Mouse (Mus musculus): Measurements from ENCODE around the gene Cdkl3. TPM values are rescaled to one million over a fixed set of nuclear protein-coding genes. Genes with fewer than 3 reads are reported as not detected.

Gene Cdkl3
- polyA plus RNA-seq, 1 experiment from 2014 or later: 28.8 TPM

DNA sequence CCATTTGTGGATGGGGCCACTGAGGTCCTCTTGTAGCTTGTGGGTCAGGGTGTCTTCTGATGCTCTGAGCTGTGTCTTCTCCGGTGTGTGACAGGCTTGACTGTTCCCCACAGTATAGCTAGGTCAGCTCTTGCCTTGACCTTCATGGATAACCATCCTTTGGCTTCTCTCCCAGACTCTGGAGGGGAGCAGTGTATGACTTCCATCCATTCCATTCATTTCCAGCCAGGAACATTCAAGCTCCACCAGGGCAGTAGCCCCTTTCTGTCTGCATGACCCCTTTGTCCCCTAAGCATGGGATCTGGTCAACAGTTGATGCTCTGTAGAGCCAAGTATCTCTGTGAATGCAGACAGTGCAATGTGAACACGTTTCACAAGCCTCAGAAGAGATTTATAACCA lies 93.6 kb downstream of the Cdkl3 start:
- Histone ChIP-seq H3K27ac (replicated peaks; ENCODE audit: low read depth, low read length) (peak overlapping the region; percentile 100), H3K4me1 (ENCODE audit: control insufficient read depth, insufficient read depth, low read length) (peaks cover 29% of the 10 kb centered on the region), H3K27me3 (ENCODE audit: control insufficient read depth, insufficient read depth, low read length) (no peaks in the 10 kb centered on the region), H3K4me3 (replicated peaks; ENCODE audit: low read depth, low read length) (peak overlapping the region; percentile 98; the same call in 1 of the 2 replicates), H3K9ac (replicated peaks; ENCODE audit: low read length) (peak overlapping the region; percentile 64; the same call in 1 of the 2 replicates), H3K9me3 (ENCODE audit: control insufficient read depth, low read length) (no peaks in the 10 kb centered on the region), H3K36me3 (ENCODE audit: control insufficient read depth, insufficient read depth, low read length) (0 out of 2 replicates have a peak, but pooled peaks cover 4% of the 10 kb centered on the region), H3K4me2 (ENCODE audit: low read length) (peak overlapping the region; percentile 78)
- ATAC-seq (ENCODE audit: low FRiP score, low TSS enrichment): no peak
- 81% methylated on average over 2 of the region's 2 CpGs for WGBS
- DNase-seq: no peak

DNA sequence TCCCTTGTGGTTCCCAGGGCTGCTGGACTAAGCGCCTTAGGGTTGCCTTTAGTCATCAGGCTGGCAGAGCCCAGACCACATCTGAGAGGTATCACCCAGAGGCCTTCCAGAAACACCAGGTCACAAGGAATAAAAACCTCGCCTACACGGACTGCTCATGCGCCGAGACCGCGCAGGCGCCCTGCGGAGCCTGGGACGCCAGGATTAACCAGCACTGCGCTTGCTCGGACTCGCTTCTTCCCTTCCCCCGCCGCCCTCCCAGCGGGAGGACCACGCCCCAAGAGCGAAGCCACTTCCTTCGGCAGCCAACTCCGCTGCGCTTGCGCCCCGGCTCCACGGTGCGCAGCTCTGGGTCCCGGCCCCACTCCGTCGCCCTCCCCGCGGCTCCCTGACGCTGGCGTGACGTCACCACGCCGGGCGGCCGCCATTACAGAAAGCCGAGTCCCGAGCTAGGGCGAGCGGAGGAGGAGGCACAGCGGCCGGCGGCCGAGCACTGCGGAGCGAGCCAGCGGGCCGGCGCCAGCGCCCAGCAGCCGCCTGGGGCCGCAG lies 94.5 kb downstream of the Cdkl3 start, which contains the start of gene Ppp2ca:
Ppp2ca (plus strand) TSS at position 284 of the 549 bp plus-strand sequence.
- Histone ChIP-seq H3K4me1 (ENCODE audit: control insufficient read depth, insufficient read depth, low read length) (peaks cover 34% of the 10 kb centered on the region), H3K27me3 (ENCODE audit: control insufficient read depth, insufficient read depth, low read length) (no peaks in the 10 kb centered on the region), H3K27ac (replicated peaks; ENCODE audit: low read depth, low read length) (peak within 1 kb of the TSS; percentile 100), H3K9ac (replicated peaks; ENCODE audit: low read length) (peak within 1 kb of the TSS; percentile 99), H3K4me3 (replicated peaks; ENCODE audit: low read depth, low read length) (peak within 1 kb of the TSS; percentile 98), H3K4me2 (ENCODE audit: low read length) (peak within 1 kb of the TSS; percentile 95), H3K9me3 (ENCODE audit: control insufficient read depth, low read length) (no peaks in the 10 kb centered on the region), H3K36me3 (ENCODE audit: control insufficient read depth, insufficient read depth, low read length) (0 out of 2 replicates have a peak, but pooled peaks cover 4% of the 10 kb centered on the region)
- ATAC-seq (ENCODE audit: low FRiP score, low TSS enrichment): peak; percentile 98
- under 1% methylated on average over 53 of the region's 53 CpGs for WGBS
- peak; percentile 100 for DNase-seq

DNA sequence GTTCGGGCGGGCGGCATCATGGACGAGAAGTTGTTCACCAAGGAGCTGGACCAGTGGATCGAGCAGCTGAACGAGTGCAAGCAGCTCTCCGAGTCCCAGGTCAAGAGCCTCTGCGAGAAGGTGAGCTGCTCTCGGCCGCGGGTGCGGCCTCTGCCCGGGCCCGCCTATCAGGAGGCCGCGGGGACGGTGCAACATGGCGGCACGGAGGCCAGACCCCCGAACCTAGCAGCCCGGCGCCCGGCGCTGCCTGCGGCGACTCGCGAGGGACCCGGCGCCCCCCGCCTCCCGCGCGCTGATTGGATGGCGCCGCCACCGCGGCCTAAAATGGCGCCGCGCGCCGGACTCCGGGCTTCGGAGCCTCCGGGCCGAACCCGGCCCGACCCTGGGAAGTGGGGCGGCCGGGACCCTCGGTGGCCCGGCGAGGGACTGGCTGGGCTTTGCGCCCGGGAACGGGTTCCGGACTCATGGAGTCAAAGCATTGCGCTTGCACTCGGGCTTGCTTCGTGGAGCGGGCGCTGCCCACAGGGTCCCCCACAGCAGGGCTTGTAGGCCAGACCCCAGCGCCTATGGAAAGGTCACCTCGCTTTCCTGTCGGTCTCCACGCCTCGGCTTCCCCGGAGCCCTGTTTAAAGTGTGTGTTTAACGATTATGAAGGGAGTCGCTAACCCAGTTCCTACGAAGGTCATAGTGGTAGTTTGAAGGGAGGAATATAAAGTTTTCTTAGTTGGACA lies 95.2 kb downstream of the Cdkl3 start:
- Histone ChIP-seq H3K9ac (replicated peaks; ENCODE audit: low read length) (peak overlapping the region; percentile 99), H3K4me2 (ENCODE audit: low read length) (peak overlapping the region; percentile 95), H3K36me3 (ENCODE audit: control insufficient read depth, insufficient read depth, low read length) (0 out of 2 replicates have a peak, but pooled peaks cover 4% of the 10 kb centered on the region), H3K9me3 (ENCODE audit: control insufficient read depth, low read length) (no peaks in the 10 kb centered on the region), H3K4me3 (replicated peaks; ENCODE audit: low read depth, low read length) (peak overlapping the region; percentile 98), H3K27me3 (ENCODE audit: control insufficient read depth, insufficient read depth, low read length) (no peaks in the 10 kb centered on the region), H3K4me1 (ENCODE audit: control insufficient read depth, insufficient read depth, low read length) (peaks cover 34% of the 10 kb centered on the region), H3K27ac (replicated peaks; ENCODE audit: low read depth, low read length) (peak overlapping the region; percentile 100)
- peak; percentile 85 for ATAC-seq (ENCODE audit: low FRiP score, low TSS enrichment)
- WGBS: under 1% methylated on average over 72 of the region's 72 CpGs
- DNase-seq: peak; percentile 92

GRCm38 (mm10) chr11:52099771-52100219 lies 95.8 kb downstream of the Cdkl3 start:
- Histone ChIP-seq H3K9me3 (ENCODE audit: control insufficient read depth, low read length) (no peaks in the 10 kb centered on the region), H3K27ac (replicated peaks; ENCODE audit: low read depth, low read length) (no peak overlapping the region), H3K27me3 (ENCODE audit: control insufficient read depth, insufficient read depth, low read length) (no peaks in the 10 kb centered on the region), H3K9ac (replicated peaks; ENCODE audit: low read length) (peak overlapping the region; percentile 99), H3K36me3 (ENCODE audit: control insufficient read depth, insufficient read depth, low read length) (0 out of 2 replicates have a peak, but pooled peaks cover 4% of the 10 kb centered on the region), H3K4me1 (ENCODE audit: control insufficient read depth, insufficient read depth, low read length) (peaks cover 34% of the 10 kb centered on the region), H3K4me2 (ENCODE audit: low read length) (peak overlapping the region; percentile 95), H3K4me3 (replicated peaks; ENCODE audit: low read depth, low read length) (peak overlapping the region; percentile 98)
- WGBS: 6% methylated on average over 7 of the region's 7 CpGs
- no peak for ATAC-seq (ENCODE audit: low FRiP score, low TSS enrichment)
- DNase-seq: peak; percentile 8

DNA sequence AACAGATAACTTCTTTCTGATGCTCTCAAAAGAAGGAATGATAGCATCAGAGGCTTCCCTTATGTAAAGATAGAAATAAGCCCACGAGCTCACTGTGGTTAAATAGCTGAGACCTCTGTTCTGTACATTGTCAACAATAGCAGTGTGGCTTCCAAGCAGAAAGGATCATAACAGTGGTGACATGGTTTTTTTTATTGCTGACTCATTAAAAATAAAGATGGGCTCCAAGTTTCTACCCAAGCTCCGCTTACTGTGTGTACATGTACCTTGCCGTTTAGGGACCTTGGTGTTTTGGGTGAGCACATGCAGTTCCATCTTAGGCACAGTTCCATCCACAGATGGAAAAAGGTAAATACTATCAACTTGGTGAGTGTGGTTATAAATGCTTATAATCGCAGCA lies 99.0 kb downstream of the Cdkl3 start:
- Histone ChIP-seq H3K9me3 (ENCODE audit: control insufficient read depth, low read length) (no peaks in the 10 kb centered on the region), H3K4me1 (ENCODE audit: control insufficient read depth, insufficient read depth, low read length) (peaks cover 31% of the 10 kb centered on the region)

DNA sequence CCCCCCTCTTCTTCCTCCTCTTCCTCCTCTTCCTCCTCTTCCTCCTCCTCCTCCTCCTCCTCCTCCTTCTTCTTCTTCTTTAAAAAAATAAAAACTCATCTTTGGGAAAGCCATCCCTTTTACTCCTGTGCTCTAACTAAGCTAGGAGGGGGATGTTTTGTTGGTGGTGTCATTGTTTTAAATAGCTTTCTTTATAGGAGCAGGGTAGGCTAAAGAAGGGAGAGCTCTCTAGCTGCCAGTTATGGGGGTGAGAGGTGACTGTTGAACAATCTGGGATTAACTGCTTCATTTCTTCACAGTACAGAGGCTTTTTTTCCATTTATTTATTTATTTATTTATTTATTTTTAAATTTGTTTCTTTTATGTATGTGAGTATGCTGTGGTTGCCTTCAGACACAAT lies 101.5 kb downstream of the Cdkl3 start:
- Histone ChIP-seq H3K4me1 (ENCODE audit: control insufficient read depth, insufficient read depth, low read length) (peaks cover 20% of the 10 kb centered on the region), H3K9ac (replicated peaks; ENCODE audit: low read length) (no peak overlapping the region), H3K36me3 (ENCODE audit: control insufficient read depth, insufficient read depth, low read length) (0 out of 2 replicates have a peak, but pooled peaks cover 2% of the 10 kb centered on the region), H3K27ac (replicated peaks; ENCODE audit: low read depth, low read length) (no peak overlapping the region), H3K4me3 (replicated peaks; ENCODE audit: low read depth, low read length) (no peak overlapping the region), H3K27me3 (ENCODE audit: control insufficient read depth, insufficient read depth, low read length) (no peaks in the 10 kb centered on the region), H3K4me2 (ENCODE audit: low read length) (no peak overlapping the region), H3K9me3 (ENCODE audit: control insufficient read depth, low read length) (no peaks in the 10 kb centered on the region)
- ATAC-seq (ENCODE audit: low FRiP score, low TSS enrichment): no peak
- no peak for DNase-seq

More for the DNA sequence above, 99.0 kb downstream of the Cdkl3 start:
- H3K4me3 ChIP-seq (replicated peaks; ENCODE audit: low read depth, low read length): no peak overlapping the region
- DNase-seq (no peak), ATAC-seq (ENCODE audit: low FRiP score, low TSS enrichment) (no peak)
- H3K9ac ChIP-seq (replicated peaks; ENCODE audit: low read length): no peak overlapping the region
- H3K4me2 ChIP-seq (ENCODE audit: low read length): no peak overlapping the region
- H3K27ac ChIP-seq (replicated peaks; ENCODE audit: low read depth, low read length): no peak overlapping the region
- 0 out of 2 replicates have a peak, but pooled peaks cover 4% of the 10 kb centered on the region for H3K36me3 ChIP-seq (ENCODE audit: control insufficient read depth, insufficient read depth, low read length)
- no peaks in the 10 kb centered on the region for H3K27me3 ChIP-seq (ENCODE audit: control insufficient read depth, insufficient read depth, low read length)
- WGBS: 88% methylated on average over 4 of the region's 4 CpGs

DNA sequence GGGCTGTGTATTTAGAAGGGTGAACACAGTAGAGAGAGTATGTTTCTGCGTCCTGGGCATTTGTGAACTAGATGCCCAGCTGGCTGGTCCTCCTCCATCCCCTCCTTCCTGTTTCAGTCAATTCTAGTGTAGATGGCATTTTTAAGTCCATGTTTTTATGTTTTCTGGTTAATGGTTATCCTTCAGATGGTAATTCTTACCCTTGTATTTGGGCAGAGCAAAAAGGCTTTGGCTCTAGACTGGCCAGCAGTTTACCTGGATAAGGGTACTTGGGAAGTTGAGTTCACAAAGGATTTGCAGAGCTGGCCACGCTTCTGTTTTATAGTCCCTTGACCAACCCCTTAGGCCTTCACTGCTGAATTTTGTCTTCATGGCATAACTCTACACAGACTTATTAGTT lies 102.0 kb downstream of the Cdkl3 start:
- Histone ChIP-seq H3K9ac (replicated peaks; ENCODE audit: low read length) (no peak overlapping the region), H3K4me3 (replicated peaks; ENCODE audit: low read depth, low read length) (no peak overlapping the region), H3K4me2 (ENCODE audit: low read length) (no peak overlapping the region), H3K27me3 (ENCODE audit: control insufficient read depth, insufficient read depth, low read length) (no peaks in the 10 kb centered on the region), H3K9me3 (ENCODE audit: control insufficient read depth, low read length) (no peaks in the 10 kb centered on the region), H3K27ac (replicated peaks; ENCODE audit: low read depth, low read length) (no peak overlapping the region), H3K36me3 (ENCODE audit: control insufficient read depth, insufficient read depth, low read length) (no peaks in the 10 kb centered on the region), H3K4me1 (ENCODE audit: control insufficient read depth, insufficient read depth, low read length) (peaks cover 15% of the 10 kb centered on the region)
- DNase-seq: no peak
- WGBS: 93% methylated on average over 2 of the region's 2 CpGs
- ATAC-seq (ENCODE audit: low FRiP score, low TSS enrichment): no peak

- no peaks in the 10 kb centered on the region for H3K9me3 ChIP-seq (ENCODE audit: control insufficient read depth, low read length)
- H3K27me3 ChIP-seq (ENCODE audit: control insufficient read depth, insufficient read depth, low read length): no peaks in the 10 kb centered on the region
- DNase-seq (no peak), ATAC-seq (ENCODE audit: low FRiP score, low TSS enrichment) (no peak)
- H3K36me3 ChIP-seq (ENCODE audit: control insufficient read depth, insufficient read depth, low read length): no peaks in the 10 kb centered on the region
- H3K4me3 ChIP-seq (replicated peaks; ENCODE audit: low read depth, low read length): no peak overlapping the region
- H3K4me1 ChIP-seq (ENCODE audit: control insufficient read depth, insufficient read depth, low read length): peaks cover 11% of the 10 kb centered on the region
- H3K9ac ChIP-seq (replicated peaks; ENCODE audit: low read length): no peak overlapping the region
- no peak overlapping the region for H3K4me2 ChIP-seq (ENCODE audit: low read length)
- WGBS: 92% methylated on average over 1 of the region's 1 CpGs
- no peak overlapping the region for H3K27ac ChIP-seq (replicated peaks; ENCODE audit: low read depth, low read length)
Observed at GRCm38 (mm10) chr11:52106438-52106837, 102.4 kb downstream of the Cdkl3 start.

Measured in midbrain, embryonic 14.5 days (tissue).